Mouse (Mus musculus) layer of hippocampus, adult 9-11 months (tissue): ENCODE measurements around the gene Gm4307.
"Not testable (repeated sequence)": the region's sequence is repeated elsewhere in the genome, so short reads cannot be mapped to it uniquely, and the experiment has no call there.

Experiments used
- DNase-seq: peaks from one replicate; pipeline ENCODE4 v3.0.0; 2022

Gm4307 gene

GRCm38 (mm10) chr10:100361038-100361437, at the start of gene Gm4307:
Gene Gm4307 (plus strand): TSS chr10:100361338.
- DNase-seq, result not testable (repeated sequence)

GRCm38 (mm10) chr10:100335376-100335775, 25.8 kb upstream of the Gm4307 start, which contains the start of gene Gm4301:
Gene Gm4301 (plus strand): TSS chr10:100335676.
- not testable (repeated sequence) for DNase-seq

GRCm38 (mm10) chr10:100340536-100340935, 20.6 kb upstream of the Gm4307 start, which contains the start of gene Gm4302:
Gene Gm4302 (plus strand): TSS chr10:100340836.
- not testable (repeated sequence) for DNase-seq

- DNase-seq, result not testable (repeated sequence)
Observed at GRCm38 (mm10) chr10:100345672-100346071, 15.5 kb upstream of the Gm4307 start, which contains the start of gene Gm4303. Gene Gm4303 (plus strand): TSS chr10:100345972.

- not testable (repeated sequence) for DNase-seq
Observed at GRCm38 (mm10) chr10:100350793-100351192, 10.3 kb upstream of the Gm4307 start, which contains the start of gene Gm4305. Gene Gm4305 (plus strand): TSS chr10:100351093.

- DNase-seq, result peak; percentile 1
Observed at GRCm38 (mm10) chr10:100356841-100357240, 4.3 kb upstream of the Gm4307 start.

GRCm38 (mm10) chr10:100382460-100382859, 21.3 kb downstream of the Gm4307 start, which contains the start of gene Gm4312:
Gene Gm4312 (minus strand): TSS chr10:100382560.
- not testable (repeated sequence) for DNase-seq

GRCm38 (mm10) chr10:100402301-100402700, 41.2 kb downstream of the Gm4307 start:
- not testable (repeated sequence) for DNase-seq
